Mouse (Mus musculus): ENCODE results near the gene Stat3. TPM values are rescaled to one million over a fixed set of nuclear protein-coding genes. Genes with fewer than 3 reads are reported as not detected.

The Stat3 gene
- 60.0 and 63.2 TPM in 2 replicates for polyA plus RNA-seq (2016; fragmentation: Nextera tagmentation; extraction: Ambion mirVana)

DNA sequence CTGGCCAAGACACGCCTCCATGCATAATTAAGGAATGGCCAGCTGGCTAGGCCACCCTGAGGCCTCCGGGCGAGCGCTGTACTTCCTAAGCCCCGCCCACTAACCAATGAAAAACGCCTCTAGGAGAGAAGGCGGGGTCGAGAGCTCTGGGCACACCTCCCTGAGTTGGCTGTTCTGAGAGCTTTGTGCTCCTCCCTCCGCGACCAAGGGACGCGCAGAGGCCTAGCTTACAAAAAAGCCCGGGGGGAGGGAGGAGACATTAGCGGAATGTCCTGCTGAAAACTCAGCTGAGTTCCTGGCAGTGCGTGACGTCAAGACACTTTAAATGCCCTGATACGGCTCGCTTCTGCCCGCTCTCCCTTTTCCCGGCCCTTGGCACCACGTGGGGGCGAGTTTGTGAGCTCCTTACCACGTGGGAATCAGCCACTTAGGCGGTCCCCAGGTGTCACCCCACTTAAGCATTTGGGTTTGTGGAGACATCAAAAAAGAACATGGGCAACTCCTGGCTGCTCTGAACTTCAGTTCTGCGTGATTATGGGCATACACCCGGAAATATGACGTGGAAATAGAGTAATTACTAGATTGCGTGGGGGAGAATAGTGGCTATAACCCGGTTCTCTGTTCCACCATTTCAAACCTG, at the start of gene Stat3:
Gene Stat3, minus strand, starts transcription at position 29 of the 640 bp plus-strand sequence.
- peak within 1 kb of the TSS; percentile 84 for H3K9ac ChIP-seq
- no peaks in the 10 kb centered on the region for H3K27me3 ChIP-seq (replicated peaks)
- peak within 1 kb of the TSS; percentile 79 for H3K4me3 ChIP-seq
- 1% methylated on average over 29 of the region's 29 CpGs for WGBS
- H3K4me1 ChIP-seq (replicated peaks): peaks cover 25% of the 10 kb centered on the region
- H3K36me3 ChIP-seq: no peaks in the 10 kb centered on the region
- ATAC-seq (ENCODE audit: insufficient number of reproducible peaks, low FRiP score): peak; percentile 99
- H3K4me2 ChIP-seq: peak within 1 kb of the TSS; percentile 92
- H3K27ac ChIP-seq (ENCODE audit: poor library complexity, severe bottlenecking): peak within 1 kb of the TSS; percentile 81
- no peaks in the 10 kb centered on the region for H3K9me3 ChIP-seq (replicated peaks)

- ATAC-seq (ENCODE audit: insufficient number of reproducible peaks, low FRiP score): no peak
- Histone ChIP-seq H3K27me3 (replicated peaks) (no peaks in the 10 kb centered on the region), H3K27ac (ENCODE audit: poor library complexity, severe bottlenecking) (no peak overlapping the region), H3K4me1 (replicated peaks) (peaks cover 1% of the 10 kb centered on the region; the same call in 1 of the 2 replicates), H3K9me3 (replicated peaks) (no peaks in the 10 kb centered on the region), H3K4me3 (no peak overlapping the region), H3K36me3 (no peaks in the 10 kb centered on the region), H3K9ac (no peak overlapping the region), H3K4me2 (no peak overlapping the region)
- WGBS: 78% methylated on average over 3 of the region's 3 CpGs
Measured at GRCm38 (mm10) chr11:100988674-100989073, 49.3 kb upstream of the Stat3 start.

DNA sequence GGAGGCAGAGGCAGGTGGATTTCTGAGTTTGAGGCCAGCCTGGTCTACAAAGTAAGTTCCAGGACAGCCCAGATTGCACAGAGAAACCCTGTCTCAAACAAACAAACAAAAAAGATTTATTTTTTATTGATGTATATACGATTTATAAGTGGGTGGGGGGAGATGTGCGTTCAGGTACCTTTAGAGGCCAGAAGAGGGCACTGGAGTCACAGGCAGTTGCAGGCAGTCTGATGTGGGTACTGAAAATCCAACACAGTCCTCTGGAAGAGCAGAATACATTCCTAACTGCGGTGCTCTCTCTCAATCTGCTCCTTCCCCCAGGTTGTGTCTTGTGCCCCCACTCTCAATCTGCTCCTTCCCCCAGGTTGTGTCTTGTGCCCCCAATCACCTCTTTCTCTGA, 46.3 kb upstream of the Stat3 start:
- H3K36me3 ChIP-seq: no peaks in the 10 kb centered on the region
- H3K4me2 ChIP-seq: no peak overlapping the region
- H3K27me3 ChIP-seq (replicated peaks): no peaks in the 10 kb centered on the region
- H3K4me1 ChIP-seq (replicated peaks): peaks cover 11% of the 10 kb centered on the region
- no peak for ATAC-seq (ENCODE audit: insufficient number of reproducible peaks, low FRiP score)
- 54% methylated on average over 3 of the region's 3 CpGs for WGBS
- no peak overlapping the region for H3K27ac ChIP-seq (ENCODE audit: poor library complexity, severe bottlenecking)
- no peak overlapping the region for H3K4me3 ChIP-seq
- H3K9ac ChIP-seq: no peak overlapping the region
- no peaks in the 10 kb centered on the region for H3K9me3 ChIP-seq (replicated peaks)

DNA sequence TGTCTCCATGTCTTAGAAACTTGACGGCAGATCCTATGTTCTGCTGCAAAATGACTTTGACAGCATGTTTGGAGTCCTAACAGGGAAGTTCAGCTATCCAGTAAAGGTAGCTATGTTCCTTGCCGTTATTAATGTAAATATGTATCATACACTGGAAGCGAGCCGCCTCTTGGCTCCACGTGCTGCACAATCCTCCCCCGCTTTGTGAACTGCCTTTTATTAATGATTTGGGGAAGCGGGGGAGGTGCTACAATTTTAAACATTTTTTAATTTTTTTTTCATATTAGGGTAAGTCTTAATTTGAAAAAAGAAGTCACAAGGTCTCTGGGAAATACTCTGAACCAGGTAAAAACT, 44.4 kb upstream of the Stat3 start:
- no peaks in the 10 kb centered on the region for H3K36me3 ChIP-seq
- no peaks in the 10 kb centered on the region for H3K9me3 ChIP-seq (replicated peaks)
- peaks cover 24% of the 10 kb centered on the region for H3K4me1 ChIP-seq (replicated peaks)
- no peak for ATAC-seq (ENCODE audit: insufficient number of reproducible peaks, low FRiP score)
- 69% methylated on average over 7 of the region's 7 CpGs for WGBS
- peak overlapping the region; percentile 79; the same call in 1 of the 2 replicates for H3K4me2 ChIP-seq
- H3K27ac ChIP-seq (ENCODE audit: poor library complexity, severe bottlenecking): no peak overlapping the region
- no peaks in the 10 kb centered on the region for H3K27me3 ChIP-seq (replicated peaks)
- H3K9ac ChIP-seq: peak overlapping the region; percentile 76; the same call in 1 of the 2 replicates
- no peak overlapping the region for H3K4me3 ChIP-seq

GRCm38 (mm10) chr11:100983125-100983777, 43.9 kb upstream of the Stat3 start:
- Histone ChIP-seq H3K4me2 (peak overlapping the region; percentile 79), H3K4me3 (peak overlapping the region; percentile 49), H3K4me1 (replicated peaks) (peaks cover 24% of the 10 kb centered on the region), H3K27ac (ENCODE audit: poor library complexity, severe bottlenecking) (no peak overlapping the region; the same call in 1 of the 2 replicates), H3K27me3 (replicated peaks) (no peaks in the 10 kb centered on the region), H3K36me3 (no peaks in the 10 kb centered on the region), H3K9ac (peak overlapping the region; percentile 76), H3K9me3 (replicated peaks) (no peaks in the 10 kb centered on the region)
- peak; percentile 60; the same call in 1 of the 2 replicates for ATAC-seq (ENCODE audit: insufficient number of reproducible peaks, low FRiP score)
- WGBS: 4% methylated on average over 20 of the region's 20 CpGs

- 36% methylated on average over 8 of the region's 8 CpGs for WGBS
- Histone ChIP-seq H3K27me3 (replicated peaks) (no peaks in the 10 kb centered on the region), H3K27ac (ENCODE audit: poor library complexity, severe bottlenecking) (no peak overlapping the region), H3K4me1 (replicated peaks) (peaks cover 24% of the 10 kb centered on the region), H3K9me3 (replicated peaks) (no peaks in the 10 kb centered on the region), H3K9ac (no peak overlapping the region), H3K36me3 (no peaks in the 10 kb centered on the region), H3K4me3 (no peak overlapping the region), H3K4me2 (no peak overlapping the region)
- ATAC-seq (ENCODE audit: insufficient number of reproducible peaks, low FRiP score): no peak
Measured at GRCm38 (mm10) chr11:100982087-100982486, 42.7 kb upstream of the Stat3 start.

GRCm38 (mm10) chr11:100981236-100981635, 41.9 kb upstream of the Stat3 start:
- Histone ChIP-seq H3K4me2 (no peak overlapping the region), H3K4me1 (replicated peaks) (peaks cover 24% of the 10 kb centered on the region), H3K9ac (no peak overlapping the region), H3K27ac (ENCODE audit: poor library complexity, severe bottlenecking) (no peak overlapping the region), H3K36me3 (no peaks in the 10 kb centered on the region), H3K9me3 (replicated peaks) (no peaks in the 10 kb centered on the region), H3K27me3 (replicated peaks) (no peaks in the 10 kb centered on the region), H3K4me3 (no peak overlapping the region)
- 59% methylated on average over 3 of the region's 3 CpGs for WGBS
- no peak for ATAC-seq (ENCODE audit: insufficient number of reproducible peaks, low FRiP score)

DNA sequence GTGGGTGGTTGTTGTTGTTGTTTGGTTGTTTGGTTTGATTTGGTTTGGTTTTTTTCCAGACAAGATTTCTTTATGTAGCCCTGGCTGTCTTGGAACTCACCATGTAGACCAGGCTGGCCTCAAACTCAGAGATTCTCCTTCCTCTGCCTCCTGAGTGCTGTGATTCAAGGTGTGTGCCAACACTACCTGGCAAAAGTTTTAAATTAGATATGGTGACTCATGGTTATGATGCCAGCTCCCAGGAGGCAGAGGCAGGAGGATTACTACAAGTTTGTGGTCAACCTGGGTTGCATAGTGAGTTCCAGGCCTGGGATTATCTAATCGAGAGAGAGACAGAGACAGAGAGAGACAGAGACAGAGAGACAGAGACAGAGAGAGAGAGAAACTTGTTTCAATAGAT, 41.1 kb upstream of the Stat3 start:
- no peaks in the 10 kb centered on the region for H3K36me3 ChIP-seq
- H3K9me3 ChIP-seq (replicated peaks): no peaks in the 10 kb centered on the region
- H3K4me2 ChIP-seq: no peak overlapping the region
- 67% methylated on average over 1 of the region's 1 CpGs for WGBS
- ATAC-seq (ENCODE audit: insufficient number of reproducible peaks, low FRiP score): no peak
- peaks cover 26% of the 10 kb centered on the region for H3K4me1 ChIP-seq (replicated peaks)
- H3K27me3 ChIP-seq (replicated peaks): no peaks in the 10 kb centered on the region
- peak overlapping the region; percentile 74 for H3K27ac ChIP-seq (ENCODE audit: poor library complexity, severe bottlenecking)
- no peak overlapping the region for H3K9ac ChIP-seq
- H3K4me3 ChIP-seq: no peak overlapping the region

DNA sequence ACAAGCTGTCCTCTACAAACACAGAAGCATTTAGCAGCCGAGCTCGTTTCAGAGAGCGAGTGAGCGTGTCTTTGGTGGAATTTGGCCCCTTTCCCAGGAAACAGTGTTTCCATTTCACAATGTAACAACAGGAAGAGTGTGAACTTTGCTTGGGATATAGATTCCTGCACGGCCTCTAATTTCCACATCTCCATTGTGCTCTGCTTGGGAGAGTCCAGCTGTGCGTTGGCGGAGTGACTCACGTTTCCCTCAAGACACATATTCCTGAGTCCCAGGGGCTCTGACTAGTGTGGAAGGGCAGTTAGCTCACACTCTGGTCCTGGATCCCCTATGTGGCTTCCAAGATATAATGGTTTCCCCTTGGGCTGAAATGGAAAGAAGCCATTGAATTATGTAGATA, 40.5 kb upstream of the Stat3 start:
- Histone ChIP-seq H3K4me3 (no peak overlapping the region), H3K9ac (0 out of 2 replicates have a peak overlapping the region, but pooled peaks have one; percentile 3), H3K9me3 (replicated peaks) (no peaks in the 10 kb centered on the region), H3K4me2 (no peak overlapping the region), H3K4me1 (replicated peaks) (peaks cover 31% of the 10 kb centered on the region), H3K27me3 (replicated peaks) (no peaks in the 10 kb centered on the region), H3K36me3 (no peaks in the 10 kb centered on the region), H3K27ac (ENCODE audit: poor library complexity, severe bottlenecking) (peak overlapping the region; percentile 74)
- peak; percentile 72 for ATAC-seq (ENCODE audit: insufficient number of reproducible peaks, low FRiP score)
- 52% methylated on average over 8 of the region's 8 CpGs for WGBS

DNA sequence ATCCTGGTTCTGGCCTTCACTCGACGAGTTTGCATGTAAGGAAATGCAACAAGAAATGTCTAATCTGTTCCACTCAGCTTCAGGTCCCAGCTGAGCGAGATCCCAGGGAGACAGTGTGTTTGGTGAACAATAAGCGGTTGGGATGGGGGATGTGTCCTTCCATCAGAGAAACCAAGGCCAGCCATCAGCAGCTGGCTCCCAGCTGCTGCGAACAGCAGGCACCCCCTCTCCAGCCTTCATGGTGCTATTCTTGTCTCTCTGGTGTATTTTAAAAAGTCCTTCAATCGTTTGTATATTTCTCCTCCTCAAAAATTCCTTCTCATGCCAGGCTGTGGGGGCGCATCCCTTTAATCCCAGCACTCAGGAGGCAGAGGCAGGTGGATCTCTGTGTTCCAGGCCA, 35.9 kb upstream of the Stat3 start:
- Histone ChIP-seq H3K4me3 (no peak overlapping the region), H3K4me1 (replicated peaks) (peaks cover 32% of the 10 kb centered on the region), H3K9me3 (replicated peaks) (no peaks in the 10 kb centered on the region), H3K27me3 (replicated peaks) (no peaks in the 10 kb centered on the region), H3K9ac (no peak overlapping the region), H3K4me2 (no peak overlapping the region), H3K27ac (ENCODE audit: poor library complexity, severe bottlenecking) (no peak overlapping the region), H3K36me3 (no peaks in the 10 kb centered on the region)
- no peak for ATAC-seq (ENCODE audit: insufficient number of reproducible peaks, low FRiP score)
- WGBS: 63% methylated on average over 7 of the region's 7 CpGs

DNA sequence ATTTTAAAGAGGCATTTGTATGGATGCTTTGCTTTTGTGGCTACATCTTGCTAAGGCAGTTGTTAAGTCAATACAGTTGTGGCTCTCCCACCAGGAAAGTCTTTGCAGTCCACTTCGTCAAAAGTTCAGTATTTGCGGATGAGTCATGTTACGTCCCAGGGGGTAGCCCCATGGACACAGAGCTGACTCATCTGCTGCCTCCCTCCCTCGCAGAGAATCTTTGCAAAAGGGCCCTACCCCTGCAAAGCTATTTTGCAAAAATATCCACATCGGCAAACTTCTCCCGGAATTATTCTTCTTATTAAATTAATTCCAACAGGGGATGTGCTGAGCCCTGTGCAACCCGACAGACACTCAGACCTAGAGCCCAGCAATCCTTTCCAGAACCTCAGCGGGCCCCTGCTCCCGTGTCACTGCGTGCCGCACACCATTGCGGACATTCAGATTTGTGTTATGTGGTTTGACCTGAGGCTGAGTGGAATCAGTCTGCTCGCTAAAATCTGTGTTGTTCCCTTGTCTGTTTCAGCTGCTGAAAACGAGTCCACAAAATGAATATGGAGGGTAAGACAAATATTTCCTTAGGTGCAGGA, 35.1 kb upstream of the Stat3 start:
- H3K9ac ChIP-seq: no peak overlapping the region
- no peak overlapping the region for H3K4me3 ChIP-seq
- peaks cover 26% of the 10 kb centered on the region for H3K4me1 ChIP-seq (replicated peaks)
- no peak for ATAC-seq (ENCODE audit: insufficient number of reproducible peaks, low FRiP score)
- H3K4me2 ChIP-seq: no peak overlapping the region
- H3K27ac ChIP-seq (ENCODE audit: poor library complexity, severe bottlenecking): no peak overlapping the region
- no peaks in the 10 kb centered on the region for H3K36me3 ChIP-seq
- 64% methylated on average over 14 of the region's 14 CpGs for WGBS
- H3K9me3 ChIP-seq (replicated peaks): no peaks in the 10 kb centered on the region
- no peaks in the 10 kb centered on the region for H3K27me3 ChIP-seq (replicated peaks)

Data from heart, embryonic 12.5 days (tissue).